9 mouse cellular contexts compared by ENCODE assay signal in genomic region chr14:57534346-57534745, GRCm38 (mm10). TPM values are rescaled to one million over a fixed set of nuclear protein-coding genes. Genes with fewer than 3 reads are reported as not detected.
A peak's percentile ranks its signal among the peaks of the same experiment; 100 is the strongest.
DNase-seq lines count a peak whose midpoint lies in the region; ATAC-seq lines count a peak whose summit lies in the region.
"Had no signal": no experiment of that assay in that cellular context is flagged by ENCODE, and none has a peak within 500 bp of the region (broad histone marks: within the 10 kb centered on the region; RNA-seq: fewer than 3 reads in every experiment).

No protein-coding gene starts in this region.

- ATAC-seq in limb, embryonic 12.5 days (ENCODE audit: insufficient number of reproducible peaks, insufficient read depth, low FRiP score, low TSS enrichment, low read depth): no peak
- no peak for ATAC-seq in heart, embryonic 16.5 days (replicated peaks; ENCODE audit: extremely low read depth, insufficient read depth, low FRiP score)
- no peak for ATAC-seq in limb, embryonic 15.5 days (ENCODE audit: insufficient number of reproducible peaks, low FRiP score, low TSS enrichment, low read depth)
- ATAC-seq in stomach, embryonic 15.5 days (ENCODE audit: insufficient read depth, low FRiP score, low read depth): no peak

- H3K4me1 ChIP-seq in limb, embryonic 12.5 days (replicated peaks): peaks cover 29% of the 10 kb centered on the region
- peaks cover 22% of the 10 kb centered on the region for H3K4me1 ChIP-seq in limb, embryonic 10.5 days
- H3K4me1 ChIP-seq in heart, embryonic 16.5 days (ENCODE audit: control insufficient read depth, insufficient read depth, low read length): peaks cover 46% of the 10 kb centered on the region
- H3K4me1 ChIP-seq in limb, embryonic 15.5 days: peaks cover 40% of the 10 kb centered on the region
- peaks cover 23% of the 10 kb centered on the region for H3K4me1 ChIP-seq in stomach, embryonic 15.5 days

- no peaks in the 10 kb centered on the region for H3K36me3 ChIP-seq in limb, embryonic 12.5 days
- H3K36me3 ChIP-seq in limb, embryonic 10.5 days: no peaks in the 10 kb centered on the region
- H3K36me3 ChIP-seq in heart, embryonic 16.5 days (ENCODE audit: control insufficient read depth, insufficient read depth): no peaks in the 10 kb centered on the region
- H3K36me3 ChIP-seq in limb, embryonic 15.5 days: no peaks in the 10 kb centered on the region
- H3K36me3 ChIP-seq in stomach, embryonic 15.5 days: no peaks in the 10 kb centered on the region
- H3K36me3 ChIP-seq: liver, embryonic 13.5 days had no signal

- H3K4me2 ChIP-seq in limb, embryonic 12.5 days: peak overlapping the region; percentile 4; the same call in 1 of the 2 replicates
- no peak overlapping the region for H3K4me2 ChIP-seq in heart, embryonic 16.5 days (ENCODE audit: low read depth, low read length)
- no peak overlapping the region for H3K4me2 ChIP-seq in limb, embryonic 15.5 days
- H3K4me2 ChIP-seq in stomach, embryonic 15.5 days: 0 out of 2 replicates have a peak overlapping the region, but pooled peaks have one; percentile 2
- H3K4me2 ChIP-seq: liver, embryonic 13.5 days had no signal

- H3K4me3 ChIP-seq in limb, embryonic 12.5 days (replicated peaks): no peak overlapping the region
- no peak overlapping the region for H3K4me3 ChIP-seq in limb, embryonic 10.5 days
- no peak overlapping the region for H3K4me3 ChIP-seq in heart, embryonic 16.5 days (ENCODE audit: low read length)
- H3K4me3 ChIP-seq in limb, embryonic 15.5 days: no peak overlapping the region
- no peak overlapping the region for H3K4me3 ChIP-seq in stomach, embryonic 15.5 days (replicated peaks)
- H3K4me3 ChIP-seq: erythroblast, embryonic 14.5 days; liver, embryonic 13.5 days had no signal

- H3K27me3 ChIP-seq in limb, embryonic 12.5 days: peaks cover 44% of the 10 kb centered on the region
- H3K27me3 ChIP-seq in limb, embryonic 10.5 days (ENCODE audit: low read depth, poor library complexity, severe bottlenecking): peaks cover 50% of the 10 kb centered on the region
- no peaks in the 10 kb centered on the region for H3K27me3 ChIP-seq in heart, embryonic 16.5 days (ENCODE audit: control insufficient read depth, insufficient read depth, low read length)
- no peaks in the 10 kb centered on the region for H3K27me3 ChIP-seq in limb, embryonic 15.5 days
- no peaks in the 10 kb centered on the region for H3K27me3 ChIP-seq in stomach, embryonic 15.5 days (replicated peaks)

- no peak for DNase-seq in limb, embryonic 10.5 days (ENCODE audit: low spot score)
- no peak for DNase-seq in urinary bladder, postnatal 25 days (ENCODE audit: low spot score)
- no peak for DNase-seq in cerebellum, postnatal 4 days (ENCODE audit: low spot score in 2 of 2)
- DNase-seq: liver, embryonic 13.5 days had no signal

- H3K27ac ChIP-seq in limb, embryonic 12.5 days: no peak overlapping the region
- no peak overlapping the region for H3K27ac ChIP-seq in limb, embryonic 10.5 days
- H3K27ac ChIP-seq in heart, embryonic 16.5 days (ENCODE audit: low read length): peak overlapping the region; percentile 93
- peak overlapping the region; percentile 86 for H3K27ac ChIP-seq in limb, embryonic 15.5 days
- peak overlapping the region; percentile 86 for H3K27ac ChIP-seq in stomach, embryonic 15.5 days
- H3K27ac ChIP-seq: liver, embryonic 13.5 days had no signal

- H3K9me3 ChIP-seq in limb, embryonic 12.5 days: no peaks in the 10 kb centered on the region
- no peaks in the 10 kb centered on the region for H3K9me3 ChIP-seq in limb, embryonic 10.5 days (replicated peaks)
- H3K9me3 ChIP-seq in heart, embryonic 16.5 days (replicated peaks; ENCODE audit: control insufficient read depth, low read length): no peaks in the 10 kb centered on the region
- no peaks in the 10 kb centered on the region for H3K9me3 ChIP-seq in limb, embryonic 15.5 days
- no peaks in the 10 kb centered on the region for H3K9me3 ChIP-seq in stomach, embryonic 15.5 days
- H3K9me3 ChIP-seq: liver, embryonic 13.5 days had no signal

- no peak overlapping the region for H3K9ac ChIP-seq in limb, embryonic 12.5 days (replicated peaks)
- H3K9ac ChIP-seq in heart, embryonic 16.5 days (ENCODE audit: low read length): no peak overlapping the region
- H3K9ac ChIP-seq in limb, embryonic 15.5 days: no peak overlapping the region
- no peak overlapping the region for H3K9ac ChIP-seq in stomach, embryonic 15.5 days
- H3K9ac ChIP-seq: liver, embryonic 13.5 days had no signal

- 7% methylated on average over 5 of the region's 5 CpGs for WGBS in limb, embryonic 12.5 days
- 4% methylated on average over 5 of the region's 5 CpGs for WGBS in limb, embryonic 10.5 days
- 39% methylated on average over 5 of the region's 5 CpGs for whole genome bisulfite sequencing in heart, embryonic 16.5 days
- WGBS in limb, embryonic 15.5 days: 15% methylated on average over 5 of the region's 5 CpGs
- 25% methylated on average over 5 of the region's 5 CpGs for WGBS in stomach, embryonic 15.5 days

RNA-seq across cellular contexts. Expression of gene Il17d, which starts 9.8 kb away (rescaled TPM):
- 3.5 and 4.8 TPM in 2 replicates for polyA plus RNA-seq in limb, embryonic 12.5 days (2016; fragmentation: Nextera tagmentation; extraction: Ambion mirVana)
- 0.26 and 0.95 TPM in 2 replicates for polyA plus RNA-seq in limb, embryonic 10.5 days (2016; fragmentation: Nextera tagmentation; extraction: Ambion mirVana)
- 2.0 and 2.7 TPM in 2 replicates for polyA plus RNA-seq in heart, embryonic 16.5 days (2015; fragmentation: Nextera tagmentation; extraction: Ambion mirVana)
- polyA plus RNA-seq in limb, embryonic 15.5 days (2015; fragmentation: Nextera tagmentation; extraction: Ambion mirVana): 9.2 and 12.1 TPM in 2 replicates
- polyA plus RNA-seq in stomach, embryonic 15.5 days (2015; fragmentation: Nextera tagmentation; extraction: Ambion mirVana): 8.1 and 9.0 TPM in 2 replicates
- polyA plus RNA-seq: erythroblast, embryonic 14.5 days had no signal

RNA-seq across cellular contexts. Expression of gene Eef1akmt1, which starts 37.1 kb away (rescaled TPM):
- 100 and 110 TPM in 2 replicates for polyA plus RNA-seq in limb, embryonic 12.5 days (2016; fragmentation: Nextera tagmentation; extraction: Ambion mirVana)
- polyA plus RNA-seq in limb, embryonic 10.5 days (2016; fragmentation: Nextera tagmentation; extraction: Ambion mirVana): 115 and 132 TPM in 2 replicates
- polyA plus RNA-seq in heart, embryonic 16.5 days (2015; fragmentation: Nextera tagmentation; extraction: Ambion mirVana): 73.2 and 75.7 TPM in 2 replicates
- 88.8 and 89.8 TPM in 2 replicates for polyA plus RNA-seq in limb, embryonic 15.5 days (2015; fragmentation: Nextera tagmentation; extraction: Ambion mirVana)
- 89.0 and 91.0 TPM in 2 replicates for polyA plus RNA-seq in stomach, embryonic 15.5 days (2015; fragmentation: Nextera tagmentation; extraction: Ambion mirVana)

Comparison
In these comparisons a context has a peak if more than half of its experiments do, and no peak if none do; other contexts are left out.
1. H3K27ac ChIP-seq: peak in heart, embryonic 16.5 days (single experiment), limb, embryonic 15.5 days (single experiment) and stomach, embryonic 15.5 days (single experiment); none in limb, embryonic 12.5 days (single experiment) and limb, embryonic 10.5 days (single experiment).
2. H3K4me2 ChIP-seq: peak in limb, embryonic 12.5 days (single experiment) and stomach, embryonic 15.5 days (single experiment); none in heart, embryonic 16.5 days (single experiment) and limb, embryonic 15.5 days (single experiment).